Mouse (Mus musculus) layer of hippocampus, adult 9-11 months (tissue): ENCODE results near the gene Gm10570.
A peak's percentile ranks its signal among the peaks of the same experiment; 100 is the strongest.

ENCODE experiments used
- DNase-seq: peaks from one replicate; pipeline ENCODE4 v3.0.0; 2022

Gm10570 gene

DNA sequence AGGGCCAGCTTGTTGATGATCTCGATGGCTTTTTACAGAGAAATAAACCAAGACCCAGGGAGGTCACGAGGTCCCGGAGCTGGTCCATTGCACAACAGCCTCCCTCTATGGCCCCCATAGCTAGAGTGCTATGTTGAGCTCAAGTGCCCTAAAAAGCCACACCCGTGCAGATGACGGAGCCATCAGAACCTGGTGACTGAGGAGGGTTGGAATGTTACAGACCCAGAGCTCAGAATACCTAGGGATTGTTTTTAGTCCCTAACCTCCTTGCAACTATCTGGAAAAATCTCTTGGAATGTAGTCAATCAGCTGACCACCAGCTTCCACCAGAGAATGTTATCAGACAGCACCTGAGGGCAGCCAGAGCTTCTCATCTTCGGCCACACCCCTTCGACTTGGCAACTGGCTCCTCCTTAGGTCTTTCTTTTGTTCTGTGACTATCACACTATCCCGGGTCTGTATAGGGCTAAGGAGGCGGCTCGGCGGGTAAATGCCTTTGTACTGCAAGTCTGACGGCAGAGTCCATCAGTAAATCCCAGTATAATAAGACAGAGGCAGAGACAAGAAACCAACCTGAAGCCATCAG, 6.1 kb downstream of the Gm10570 start:
- DNase-seq = no peak

DNA sequence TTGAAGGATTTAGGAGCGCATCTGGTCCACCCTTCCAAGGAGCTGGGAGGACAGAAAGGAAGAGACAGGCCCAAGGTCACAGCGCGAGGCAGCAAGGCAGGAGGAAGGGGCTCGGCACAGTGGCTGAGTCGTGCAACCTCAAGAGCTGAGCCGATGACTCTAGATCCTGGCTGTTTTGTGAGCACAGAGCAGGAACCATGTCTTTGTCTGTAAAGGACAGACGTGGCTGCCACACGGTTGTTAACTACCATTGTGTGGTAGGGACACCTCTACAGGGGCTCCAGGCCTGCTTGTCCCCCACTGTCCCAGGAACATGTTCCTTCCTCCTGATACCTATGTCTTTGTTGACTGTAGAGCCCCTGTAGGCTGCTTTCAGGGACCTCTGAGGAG, 8.8 kb downstream of the Gm10570 start:
- no peak for DNase-seq

DNA sequence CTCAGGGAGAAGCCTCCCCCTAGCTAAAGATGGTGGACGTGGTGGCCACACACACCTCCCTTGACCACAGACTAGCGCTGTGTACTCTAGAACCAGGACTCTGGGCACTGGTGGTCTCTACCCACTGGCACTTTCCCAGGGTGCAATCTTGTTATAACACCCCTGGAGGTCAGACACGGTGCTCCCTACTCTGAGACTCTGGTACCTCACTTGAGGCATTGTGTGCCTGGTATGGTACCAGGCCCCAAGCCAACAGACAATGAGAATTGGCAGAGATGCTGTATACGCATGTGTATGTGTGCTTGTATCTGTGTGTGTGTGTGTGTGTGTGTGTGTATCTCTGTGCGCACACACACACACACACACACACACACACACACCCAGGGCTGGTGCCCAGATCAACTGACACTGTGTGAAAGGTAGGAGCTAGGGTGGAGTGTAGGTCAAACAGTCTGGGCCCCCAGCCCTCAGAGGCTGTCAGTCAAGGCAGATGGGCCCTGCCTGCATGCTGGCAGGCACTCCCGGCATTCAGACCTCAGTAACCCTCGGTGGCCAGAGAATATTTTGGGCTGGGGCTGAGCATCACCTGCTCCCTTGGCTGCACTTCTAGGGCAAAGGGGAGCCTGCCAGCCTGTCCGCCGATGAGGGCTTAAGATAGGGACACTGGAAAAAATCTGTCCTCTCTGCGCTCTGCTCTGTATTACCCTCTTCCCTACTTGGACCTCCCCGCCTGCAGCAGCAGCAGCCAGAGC, 9.4 kb downstream of the Gm10570 start:
- DNase-seq = no peak

DNA sequence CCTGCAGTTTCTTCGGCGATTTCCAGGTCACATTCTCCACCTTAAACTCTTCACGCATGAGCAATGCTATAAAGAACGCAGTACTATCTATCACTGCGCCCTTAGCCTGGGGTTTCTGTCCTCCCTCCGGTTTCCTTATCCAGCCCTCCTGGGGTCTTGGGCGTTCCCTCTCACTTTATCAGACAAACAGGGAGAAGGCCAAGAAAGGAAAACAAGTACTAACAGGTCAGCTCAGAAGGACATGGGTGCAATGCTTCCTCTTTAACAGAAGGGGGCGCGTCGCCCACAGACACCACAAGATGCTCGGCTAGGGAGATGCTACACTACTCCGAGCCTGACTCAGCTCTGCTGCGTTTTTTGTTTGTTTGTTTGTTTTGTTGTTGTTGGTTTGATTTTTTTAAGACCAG, 11.3 kb downstream of the Gm10570 start:
- no peak for DNase-seq

DNA sequence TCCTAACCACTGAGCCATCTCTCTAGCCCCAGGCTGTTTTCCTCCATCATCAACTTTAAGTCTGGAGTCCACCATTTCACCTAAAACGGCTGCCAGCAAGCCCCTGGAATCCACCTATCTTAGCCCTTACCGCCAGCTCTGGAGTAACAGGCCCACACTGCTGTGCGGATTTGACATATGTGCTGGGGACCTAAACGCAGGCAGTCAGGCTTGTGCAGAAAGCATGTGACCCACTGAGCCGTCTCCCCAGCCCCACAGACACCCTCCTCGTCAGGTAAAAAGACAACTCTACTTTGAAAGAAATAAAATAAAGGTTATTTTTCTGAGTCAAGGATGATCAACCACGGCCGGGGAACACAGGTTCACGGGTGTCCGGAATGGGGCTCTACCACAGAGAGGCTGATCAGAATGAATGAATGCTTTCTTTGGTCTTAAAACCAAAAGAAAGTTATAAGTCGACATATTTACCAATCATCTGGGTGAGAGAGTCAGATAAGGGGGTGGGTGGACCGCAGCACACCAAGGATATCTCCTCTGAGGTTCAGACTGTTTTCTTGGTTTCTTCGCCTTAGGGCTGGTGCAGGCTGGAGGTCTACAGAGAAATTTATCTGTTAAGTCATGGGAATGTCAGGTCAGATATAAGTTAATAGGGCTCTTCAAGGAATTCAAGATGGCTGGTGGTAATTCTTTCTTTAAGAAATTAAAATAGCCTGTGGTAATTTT, 12.1 kb downstream of the Gm10570 start:
- no peak for DNase-seq

GRCm38 (mm10) chr4:130295047-130295745, 13.3 kb downstream of the Gm10570 start:
- no peak for DNase-seq

DNA sequence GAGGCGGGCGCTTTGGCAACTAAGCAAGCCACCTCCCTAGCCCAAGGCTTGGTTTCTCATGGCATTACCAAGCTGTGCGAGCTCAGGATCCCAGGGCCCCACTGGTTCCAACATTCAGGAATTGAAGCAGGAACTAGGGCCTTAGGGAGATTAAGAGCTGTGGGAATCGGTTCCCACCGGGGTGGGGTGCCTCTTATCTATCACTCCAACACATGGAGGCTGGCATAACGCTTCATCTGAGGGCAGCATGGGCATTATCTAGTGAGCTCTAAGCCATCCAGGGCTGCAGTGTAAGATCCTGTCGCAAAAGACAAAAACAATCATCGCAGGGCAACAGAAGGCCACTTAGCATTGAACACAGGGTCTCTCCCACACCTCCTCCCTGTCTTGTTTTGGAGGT, 14.0 kb downstream of the Gm10570 start:
- DNase-seq = no peak

DNA sequence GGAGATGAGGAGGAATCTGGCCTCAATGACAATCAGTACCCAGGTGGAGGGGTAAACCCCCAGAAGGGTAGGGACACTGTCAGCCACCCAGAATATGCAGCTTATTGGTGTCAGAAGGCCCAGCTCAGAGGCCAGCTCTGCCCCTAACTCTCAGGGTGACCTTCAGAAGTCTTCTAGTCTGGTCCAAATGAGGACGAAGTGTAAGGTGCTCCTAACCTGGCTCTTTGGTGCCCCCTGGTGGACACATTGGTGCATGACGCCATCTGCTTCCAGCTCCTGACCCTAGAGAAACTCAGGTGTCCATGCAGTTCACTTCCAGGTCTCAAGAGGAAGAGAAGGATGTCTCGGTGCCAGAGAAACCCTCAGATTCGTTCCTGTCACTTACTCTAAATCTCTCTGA, 16.2 kb downstream of the Gm10570 start:
- DNase-seq = no peak

DNA sequence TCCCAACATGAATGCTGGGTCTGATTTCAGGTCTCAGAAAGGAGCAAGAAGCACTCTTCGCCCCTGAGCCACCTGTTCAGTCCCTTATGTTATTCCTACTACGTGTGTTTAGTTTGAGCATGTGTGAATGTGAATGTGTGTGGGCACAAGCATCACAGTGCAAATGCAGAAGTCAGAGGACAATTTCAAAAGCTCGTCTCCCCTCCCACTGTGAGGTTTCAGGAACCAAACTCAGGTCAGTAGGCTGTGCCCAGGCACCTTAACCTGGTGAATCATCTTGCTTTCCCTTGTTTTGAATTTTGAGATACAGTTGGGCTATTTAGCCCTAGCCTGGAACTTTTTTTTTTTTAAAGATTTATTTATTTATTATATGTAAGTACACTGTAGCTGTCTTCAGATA, 18.6 kb downstream of the Gm10570 start:
- DNase-seq = no peak

DNA sequence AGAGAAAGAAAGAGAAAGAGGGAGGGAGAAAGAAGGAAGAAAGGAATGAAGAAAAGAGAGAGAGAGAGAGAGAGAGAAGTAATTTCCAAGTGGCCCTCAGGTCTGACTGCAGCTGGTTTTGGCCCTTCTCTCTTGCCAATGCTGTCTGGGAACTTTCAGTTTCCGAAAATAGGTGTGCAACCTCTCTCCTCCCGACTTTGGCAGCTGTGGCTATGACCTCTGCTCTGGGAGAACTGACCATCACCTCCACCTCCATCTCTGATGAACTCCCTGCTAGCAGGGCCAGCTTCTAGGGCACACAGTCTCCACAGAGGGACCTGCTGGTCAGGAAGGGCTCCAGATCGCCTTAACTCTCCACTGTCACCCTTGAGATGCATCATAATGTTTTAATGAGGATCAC, 21.9 kb downstream of the Gm10570 start:
- no peak for DNase-seq

GRCm38 (mm10) chr4:130283826-130284225, 24.6 kb downstream of the Gm10570 start:
- DNase-seq = no peak

DNA sequence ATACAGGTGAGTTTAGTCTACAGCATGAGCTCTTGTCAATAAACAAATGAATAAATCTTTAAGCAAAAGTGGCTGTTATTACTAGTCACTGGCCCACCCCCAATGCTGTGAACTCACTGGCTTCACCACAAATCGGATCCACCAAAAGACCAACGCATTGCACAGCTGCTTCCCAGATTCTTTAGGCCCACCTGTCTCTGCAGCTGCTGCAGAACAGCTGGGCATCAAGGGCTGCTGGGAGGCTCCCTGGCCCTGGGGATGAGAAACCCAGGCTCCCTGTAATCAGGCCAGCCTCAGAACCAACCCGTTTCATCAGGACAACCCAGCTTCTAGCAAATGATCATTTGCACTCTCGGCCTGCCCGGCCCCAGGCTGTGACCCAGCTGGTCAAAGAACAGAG, 25.6 kb downstream of the Gm10570 start:
- no peak for DNase-seq

- no peak for DNase-seq
Measured at GRCm38 (mm10) chr4:130279105-130279504, 29.4 kb downstream of the Gm10570 start, which contains the start of gene Serinc2. Gene Serinc2 (minus strand): TSS chr4:130279205.

- no peak for DNase-seq
Measured at GRCm38 (mm10) chr4:130276573-130277176, 31.8 kb downstream of the Gm10570 start.

DNA sequence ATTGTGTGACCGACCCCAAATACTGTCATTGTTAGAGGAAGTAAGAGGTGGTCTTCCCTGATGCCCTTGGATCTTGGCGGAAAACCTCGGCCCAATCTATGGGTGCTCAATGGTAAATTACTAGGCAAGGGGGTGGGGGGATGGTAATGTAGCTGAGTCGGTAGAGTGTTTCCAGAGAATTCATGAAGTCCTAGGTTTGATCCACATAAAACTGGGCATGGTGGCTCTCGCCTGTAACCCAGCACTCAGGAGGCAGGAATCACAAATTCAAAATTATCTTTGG, 32.7 kb downstream of the Gm10570 start:
- DNase-seq = no peak

GRCm38 (mm10) chr4:130275016-130275822, 33.3 kb downstream of the Gm10570 start:
- no peak for DNase-seq

- no peak for DNase-seq
Measured at GRCm38 (mm10) chr4:130274346-130275015, 34.0 kb downstream of the Gm10570 start.

GRCm38 (mm10) chr4:130273698-130274345, 34.7 kb downstream of the Gm10570 start:
- peak; percentile 59 for DNase-seq

- peak; percentile 46 for DNase-seq
Measured at GRCm38 (mm10) chr4:130270611-130271347, 37.7 kb downstream of the Gm10570 start.

DNA sequence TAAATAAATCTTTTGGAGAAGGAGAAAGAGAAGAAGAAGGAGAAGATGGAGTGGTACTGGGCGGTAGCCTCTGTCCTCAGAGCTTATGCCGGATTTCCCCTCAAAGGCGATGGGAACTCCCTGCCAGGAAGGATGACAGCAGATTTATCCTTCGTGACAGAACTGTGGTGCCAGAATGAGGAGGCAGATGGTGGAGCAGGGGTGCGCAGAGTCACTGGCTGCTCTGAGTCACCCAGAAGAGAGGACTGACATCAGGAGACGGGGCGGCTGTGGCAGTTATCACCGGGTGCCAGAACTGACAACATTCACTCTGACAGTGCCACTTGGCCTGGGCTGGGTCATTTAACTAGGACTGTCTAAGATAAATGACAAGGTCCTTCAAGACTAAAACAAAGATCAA, 38.4 kb downstream of the Gm10570 start:
- DNase-seq = peak; percentile 89

- DNase-seq = no peak
Measured at GRCm38 (mm10) chr4:130268736-130269135, 39.7 kb downstream of the Gm10570 start.
